Mouse (Mus musculus): ENCODE measurements around the gene Dpp4.
A peak's percentile ranks its signal among the peaks of the same experiment; 100 is the strongest.

Gene Dpp4

GRCm38 (mm10) chr2:62411211-62412080, 585 bp downstream of the Dpp4 start:
- peak; percentile 44 for DNase-seq (ENCODE audit: extremely low read depth, low read depth)

GRCm38 (mm10) chr2:62408701-62409201, 3.3 kb downstream of the Dpp4 start:
- no peak for DNase-seq (ENCODE audit: extremely low read depth, low read depth)

GRCm38 (mm10) chr2:62408216-62408615, 3.8 kb downstream of the Dpp4 start:
- DNase-seq (ENCODE audit: extremely low read depth, low read depth), result no peak

- DNase-seq (ENCODE audit: extremely low read depth, low read depth), result no peak
Observed at GRCm38 (mm10) chr2:62403556-62404135, 8.4 kb downstream of the Dpp4 start.

- DNase-seq (ENCODE audit: extremely low read depth, low read depth), result no peak
Observed at GRCm38 (mm10) chr2:62401011-62401410, 11.0 kb downstream of the Dpp4 start.

- no peak for DNase-seq (ENCODE audit: extremely low read depth, low read depth)
Observed at GRCm38 (mm10) chr2:62399832-62400231, 12.2 kb downstream of the Dpp4 start.

- no peak for DNase-seq (ENCODE audit: extremely low read depth, low read depth)
Observed at GRCm38 (mm10) chr2:62399361-62399760, 12.7 kb downstream of the Dpp4 start.

- DNase-seq (ENCODE audit: extremely low read depth, low read depth), result no peak
Observed at GRCm38 (mm10) chr2:62398115-62398875, 13.7 kb downstream of the Dpp4 start.

GRCm38 (mm10) chr2:62397661-62398060, 14.4 kb downstream of the Dpp4 start:
- DNase-seq (ENCODE audit: extremely low read depth, low read depth), result no peak

- DNase-seq (ENCODE audit: extremely low read depth, low read depth), result no peak
Observed at GRCm38 (mm10) chr2:62396799-62397198, 15.2 kb downstream of the Dpp4 start.

GRCm38 (mm10) chr2:62394800-62395199, 17.2 kb downstream of the Dpp4 start:
- no peak for DNase-seq (ENCODE audit: extremely low read depth, low read depth)

- DNase-seq (ENCODE audit: extremely low read depth, low read depth), result peak; percentile 71
Observed at GRCm38 (mm10) chr2:62392098-62392497, 19.9 kb downstream of the Dpp4 start.

GRCm38 (mm10) chr2:62390961-62391461, 21.0 kb downstream of the Dpp4 start:
- peak; percentile 96 for DNase-seq (ENCODE audit: extremely low read depth, low read depth)

GRCm38 (mm10) chr2:62390305-62390704, 21.7 kb downstream of the Dpp4 start:
- DNase-seq (ENCODE audit: extremely low read depth, low read depth), result peak; percentile 69

GRCm38 (mm10) chr2:62388841-62389240, 23.2 kb downstream of the Dpp4 start:
- no peak for DNase-seq (ENCODE audit: extremely low read depth, low read depth)

GRCm38 (mm10) chr2:62383196-62383595, 28.8 kb downstream of the Dpp4 start:
- no peak for DNase-seq (ENCODE audit: extremely low read depth, low read depth)

GRCm38 (mm10) chr2:62382440-62382839, 29.6 kb downstream of the Dpp4 start:
- no peak for DNase-seq (ENCODE audit: extremely low read depth, low read depth)

- DNase-seq (ENCODE audit: extremely low read depth, low read depth), result no peak
Observed at GRCm38 (mm10) chr2:62381756-62382155, 30.3 kb downstream of the Dpp4 start.

GRCm38 (mm10) chr2:62373692-62374091, 38.3 kb downstream of the Dpp4 start:
- no peak for DNase-seq (ENCODE audit: extremely low read depth, low read depth)

- DNase-seq (ENCODE audit: extremely low read depth, low read depth), result no peak
Observed at GRCm38 (mm10) chr2:62370048-62370447, 42.0 kb downstream of the Dpp4 start.

GRCm38 (mm10) chr2:62368349-62369053, 43.5 kb downstream of the Dpp4 start:
- no peak for DNase-seq (ENCODE audit: extremely low read depth, low read depth)

All from MEL-GATA-1-ER (cell line).